32 mouse cellular contexts compared by ENCODE assay signal in genomic region chr6:99556950-99557349, GRCm38 (mm10).
"Had no signal": no experiment of that assay in that cellular context is flagged by ENCODE, and none has a peak within 500 bp of the region (broad histone marks: within the 10 kb centered on the region; RNA-seq: fewer than 3 reads in every experiment).

No protein-coding gene starts in this region.

- H3K4me3 ChIP-seq: left cerebral cortex, adult 2 months; limb, embryonic 10.5 days; limb, embryonic 12.5 days; limb, embryonic 13.5 days; limb, embryonic 15.5 days; liver, embryonic 12.5 days; liver, embryonic 13.5 days; liver, embryonic 15.5 days; lung, embryonic 15.5 days; megakaryocyte, embryonic 14.5 days; midbrain, embryonic 10.5 days; midbrain, embryonic 12.5 days; midbrain, embryonic 13.5 days; midbrain, embryonic 15.5 days; myocyte; neural tube, embryonic 12.5 days had no signal

- H3K27me3 ChIP-seq: limb, embryonic 12.5 days; limb, embryonic 13.5 days; limb, embryonic 15.5 days; liver, embryonic 12.5 days; liver, embryonic 13.5 days; liver, embryonic 15.5 days; lung, embryonic 15.5 days; midbrain, embryonic 12.5 days; midbrain, embryonic 13.5 days; midbrain, embryonic 15.5 days; neural tube, embryonic 12.5 days had no signal

- H3K9ac ChIP-seq: limb, embryonic 12.5 days; limb, embryonic 13.5 days; limb, embryonic 15.5 days; liver, embryonic 12.5 days; liver, embryonic 13.5 days; liver, embryonic 14.5 days; liver, embryonic 15.5 days; liver, postnatal 0 days; lung, embryonic 14.5 days; lung, embryonic 15.5 days; midbrain, embryonic 12.5 days; midbrain, embryonic 13.5 days; midbrain, embryonic 15.5 days; neural tube, embryonic 12.5 days had no signal

- H3K4me2 ChIP-seq: limb, embryonic 12.5 days; limb, embryonic 13.5 days; limb, embryonic 15.5 days; liver, embryonic 11.5 days; liver, embryonic 12.5 days; liver, embryonic 13.5 days; liver, embryonic 15.5 days; lung, embryonic 14.5 days; lung, embryonic 15.5 days; midbrain, embryonic 11.5 days; midbrain, embryonic 12.5 days; midbrain, embryonic 13.5 days; midbrain, embryonic 15.5 days; neural tube, embryonic 12.5 days had no signal

- ATAC-seq: liver, embryonic 12.5 days; liver, postnatal 0 days; midbrain, embryonic 13.5 days; midbrain, embryonic 15.5 days; midbrain, embryonic 16.5 days had no signal

- H3K9me3 ChIP-seq: limb, embryonic 10.5 days; limb, embryonic 12.5 days; limb, embryonic 13.5 days; limb, embryonic 15.5 days; liver, embryonic 12.5 days; liver, embryonic 13.5 days; liver, embryonic 15.5 days; lung, embryonic 15.5 days; midbrain, embryonic 10.5 days; midbrain, embryonic 12.5 days; midbrain, embryonic 13.5 days; midbrain, embryonic 15.5 days; neural tube, embryonic 12.5 days had no signal

- H3K36me3 ChIP-seq: limb, embryonic 10.5 days; limb, embryonic 12.5 days; limb, embryonic 13.5 days; limb, embryonic 15.5 days; liver, embryonic 12.5 days; liver, embryonic 13.5 days; liver, embryonic 15.5 days; lung, embryonic 15.5 days; midbrain, embryonic 10.5 days; midbrain, embryonic 12.5 days; midbrain, embryonic 13.5 days; midbrain, embryonic 15.5 days; neural tube, embryonic 12.5 days had no signal

- H3K4me1 ChIP-seq: limb, embryonic 10.5 days; limb, embryonic 12.5 days; limb, embryonic 13.5 days; limb, embryonic 15.5 days; liver, embryonic 12.5 days; liver, embryonic 13.5 days; liver, embryonic 15.5 days; lung, embryonic 15.5 days; megakaryocyte, embryonic 14.5 days; midbrain, embryonic 10.5 days; midbrain, embryonic 12.5 days; midbrain, embryonic 13.5 days; midbrain, embryonic 15.5 days; neural tube, embryonic 12.5 days had no signal

- H3K27ac ChIP-seq: left cerebral cortex, adult 2 months; limb, embryonic 10.5 days; limb, embryonic 12.5 days; limb, embryonic 13.5 days; limb, embryonic 15.5 days; liver, embryonic 12.5 days; liver, embryonic 13.5 days; liver, embryonic 14.5 days; liver, embryonic 15.5 days; lung, embryonic 15.5 days; macrophage; midbrain, embryonic 10.5 days; midbrain, embryonic 12.5 days; midbrain, embryonic 13.5 days; midbrain, embryonic 15.5 days; neural tube, embryonic 12.5 days had no signal

- DNase-seq: left cerebral cortex, postnatal 4 days; liver; liver, embryonic 13.5 days; liver, postnatal 0 days; lung, adult 18-20 months; lung, adult 2 months; lung, embryonic 14.5 days; lung, postnatal 10 days; lung, postnatal 14 days; lung, postnatal 36 days; lung, postnatal 4 days; midbrain, embryonic 14.5 days had no signal
